Mouse (Mus musculus) v-Abl transformed pro-B cells (cell line): ENCODE data around the gene Tpx2.

Experiments used
- in situ Hi-C, 2 experiments: fragments of 400-800 bp; cut with MboI; formaldehyde crosslinking; loops; one replicate each; pipeline ENCODE4 v1.15.1; 2025; ENCODE audit not compliant: unreplicated experiment in 2 of 2

Tpx2 gene

GRCm38 (mm10) chr2:152906274-152907037, 58.7 kb downstream of the Tpx2 start:
- in situ Hi-C loops: loop anchor here in 1 of 2 experiments (25.0 kb wide), 2 partner anchors 506 to 681 kb away; no protein-coding TSS in a partner anchor

DNA sequence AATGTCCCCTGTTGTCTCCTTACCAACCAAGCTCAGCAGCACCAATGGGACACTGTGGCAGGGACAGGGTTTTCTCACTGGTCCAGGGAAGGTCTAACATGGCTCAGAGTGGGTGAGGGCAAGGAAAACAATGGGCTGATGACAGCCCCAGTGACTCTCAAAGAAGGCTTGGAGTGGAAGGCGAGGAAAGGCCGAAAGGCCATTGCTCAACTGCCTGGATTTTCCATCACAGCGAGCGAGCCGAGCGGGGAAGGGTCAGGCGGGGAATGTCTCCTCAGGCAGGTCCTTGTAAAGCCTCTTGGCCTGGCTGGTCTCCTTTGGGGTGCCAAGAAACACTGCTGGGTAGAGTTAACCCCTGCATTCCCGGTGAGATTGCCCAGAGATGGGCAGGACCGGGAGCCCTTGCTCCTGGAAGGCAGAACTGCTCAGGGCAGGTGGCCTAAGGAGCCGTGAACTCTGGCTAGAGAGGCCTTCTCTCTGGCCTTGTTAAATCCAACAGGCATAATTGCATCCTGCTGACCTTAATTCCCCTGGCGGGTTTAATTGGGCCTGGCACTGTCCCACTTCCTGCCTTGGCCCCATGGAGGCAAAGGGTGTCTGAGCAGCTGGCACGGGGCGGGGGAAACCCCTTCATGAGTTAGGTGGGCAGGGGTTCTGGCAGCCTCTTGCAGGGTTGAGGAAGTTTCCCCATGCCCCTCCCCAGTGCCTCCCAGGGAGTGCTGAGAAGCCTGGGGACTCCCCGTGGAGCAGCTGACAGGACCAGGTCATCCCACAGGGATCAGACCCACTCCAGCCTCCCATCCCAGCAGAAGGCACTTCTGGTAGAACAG, 59.6 kb downstream of the Tpx2 start:
- in situ Hi-C loops: loop anchor here in 1 of 2 experiments (25.0 kb wide), 2 partner anchors 505 to 680 kb away; no protein-coding TSS in a partner anchor

GRCm38 (mm10) chr2:152909848-152910247, 62.1 kb downstream of the Tpx2 start:
- in situ Hi-C loops: loop anchor here (10.0 to 25.0 kb wide), 7 partner anchors 105 to 685 kb away; partner anchors contain the start of gene Pdrg1 (in 2 of the 2)

- in situ Hi-C loops: loop anchor here (10.0 to 25.0 kb wide), 7 partner anchors 104 to 684 kb away; partner anchors contain the start of gene Pdrg1 (in 2 of the 2)
These were observed 63.3 kb downstream of the Tpx2 start, which contains the start of gene Mylk2 for GRCm38 (mm10) chr2:152911031-152911430. Gene Mylk2 (plus strand): TSS chr2:152911352.

GRCm38 (mm10) chr2:152911432-152911831, 63.7 kb downstream of the Tpx2 start:
- in situ Hi-C loops: loop anchor here (10.0 to 25.0 kb wide), 7 partner anchors 103 to 683 kb away; partner anchors contain the start of gene Pdrg1 (in 2 of the 2)

- in situ Hi-C loops: loop anchor here (10.0 to 25.0 kb wide), 7 partner anchors 101 to 681 kb away; partner anchors contain the start of gene Pdrg1 (in 2 of the 2)
These were observed 65.7 kb downstream of the Tpx2 start for GRCm38 (mm10) chr2:152913471-152913870.

- in situ Hi-C loops: loop anchor here (5.0 to 25.0 kb wide), 9 partner anchors 100 to 680 kb away; partner anchors contain the start of gene Pdrg1 (in 2 of the 2)
These were observed 66.8 kb downstream of the Tpx2 start for GRCm38 (mm10) chr2:152914310-152915120.

DNA sequence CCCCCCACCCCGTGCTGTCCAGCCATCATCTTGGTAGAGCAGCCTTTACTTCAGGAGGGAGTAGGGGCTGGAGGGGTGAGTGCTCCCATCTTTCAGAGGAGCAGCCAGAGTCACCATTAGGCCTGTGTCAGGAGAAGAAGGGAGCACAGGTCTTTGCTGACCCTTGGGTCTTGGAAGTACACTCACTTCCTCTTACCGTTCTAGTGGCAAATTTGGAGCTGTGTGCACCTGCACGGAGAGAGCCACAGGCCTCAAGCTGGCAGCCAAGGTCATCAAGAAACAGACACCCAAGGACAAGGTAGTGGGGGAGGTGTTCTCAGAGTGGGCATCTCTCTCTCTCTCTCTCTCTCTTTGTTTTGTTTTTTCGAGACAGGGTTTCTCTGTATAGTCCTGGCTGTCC, 67.7 kb downstream of the Tpx2 start:
- in situ Hi-C loops: loop anchor here (5.0 to 25.0 kb wide), 9 partner anchors 99 to 679 kb away; partner anchors contain the start of gene Pdrg1 (in 2 of the 2)

DNA sequence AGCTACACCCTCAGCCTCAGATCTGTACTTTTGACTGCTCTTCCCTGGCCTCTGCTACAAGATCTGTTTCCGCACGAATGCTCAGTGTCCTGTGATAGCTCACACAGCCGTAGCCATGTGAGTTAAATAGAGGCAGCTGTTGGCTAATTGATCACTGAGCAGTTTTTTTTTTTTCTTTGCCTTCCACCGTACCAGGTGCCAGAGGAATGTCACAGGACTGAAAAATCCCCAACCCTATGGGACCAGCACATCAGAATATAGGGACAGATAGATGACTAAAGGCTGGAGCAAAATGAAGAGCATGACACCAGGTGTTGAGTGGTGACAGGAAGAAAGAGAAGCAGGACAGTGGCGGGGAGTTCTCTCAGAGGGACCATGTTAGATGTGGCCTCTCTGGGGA, 68.3 kb downstream of the Tpx2 start:
- in situ Hi-C loops: loop anchor here (5.0 to 25.0 kb wide), 9 partner anchors 99 to 679 kb away; partner anchors contain the start of gene Pdrg1 (in 2 of the 2)

- in situ Hi-C loops: loop anchor here (5.0 to 25.0 kb wide), 9 partner anchors 97 to 677 kb away; partner anchors contain the start of gene Pdrg1 (in 2 of the 2)
These were observed 69.9 kb downstream of the Tpx2 start for GRCm38 (mm10) chr2:152917671-152918070.

DNA sequence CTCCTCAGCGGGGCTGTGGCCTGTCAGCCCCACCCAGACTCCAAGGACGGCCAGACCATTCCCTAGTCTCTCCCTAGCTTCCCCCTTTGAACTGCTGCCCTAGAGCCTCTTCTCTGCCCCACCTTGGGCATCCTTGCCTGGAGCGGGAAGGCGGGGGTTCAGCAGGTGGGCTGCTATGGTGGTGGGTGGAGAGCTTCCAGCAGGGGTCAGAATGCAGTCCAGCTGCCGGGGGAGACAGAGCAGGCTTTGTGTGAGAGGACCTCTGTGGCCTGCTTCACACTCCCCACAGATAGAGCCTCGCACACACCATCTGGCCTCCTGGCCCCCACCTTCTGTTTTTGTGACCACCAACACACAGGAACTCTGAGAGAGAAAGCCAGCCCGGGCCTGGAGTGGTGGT, 74.6 kb downstream of the Tpx2 start:
- in situ Hi-C loops: loop anchor here in 1 of 2 experiments (25.0 kb wide), 2 partner anchors 490 to 665 kb away; no protein-coding TSS in a partner anchor

- in situ Hi-C loops: loop anchor here in 1 of 2 experiments (25.0 kb wide), 2 partner anchors 489 to 664 kb away; no protein-coding TSS in a partner anchor
These were observed 75.9 kb downstream of the Tpx2 start for GRCm38 (mm10) chr2:152923621-152924020.

GRCm38 (mm10) chr2:152924128-152924527, 76.4 kb downstream of the Tpx2 start:
- in situ Hi-C loops: loop anchor here in 1 of 2 experiments (25.0 kb wide), 2 partner anchors 488 to 663 kb away; no protein-coding TSS in a partner anchor

GRCm38 (mm10) chr2:152924543-152924942, 76.8 kb downstream of the Tpx2 start:
- in situ Hi-C loops: loop anchor here in 1 of 2 experiments (25.0 kb wide), 2 partner anchors 488 to 663 kb away; no protein-coding TSS in a partner anchor

DNA sequence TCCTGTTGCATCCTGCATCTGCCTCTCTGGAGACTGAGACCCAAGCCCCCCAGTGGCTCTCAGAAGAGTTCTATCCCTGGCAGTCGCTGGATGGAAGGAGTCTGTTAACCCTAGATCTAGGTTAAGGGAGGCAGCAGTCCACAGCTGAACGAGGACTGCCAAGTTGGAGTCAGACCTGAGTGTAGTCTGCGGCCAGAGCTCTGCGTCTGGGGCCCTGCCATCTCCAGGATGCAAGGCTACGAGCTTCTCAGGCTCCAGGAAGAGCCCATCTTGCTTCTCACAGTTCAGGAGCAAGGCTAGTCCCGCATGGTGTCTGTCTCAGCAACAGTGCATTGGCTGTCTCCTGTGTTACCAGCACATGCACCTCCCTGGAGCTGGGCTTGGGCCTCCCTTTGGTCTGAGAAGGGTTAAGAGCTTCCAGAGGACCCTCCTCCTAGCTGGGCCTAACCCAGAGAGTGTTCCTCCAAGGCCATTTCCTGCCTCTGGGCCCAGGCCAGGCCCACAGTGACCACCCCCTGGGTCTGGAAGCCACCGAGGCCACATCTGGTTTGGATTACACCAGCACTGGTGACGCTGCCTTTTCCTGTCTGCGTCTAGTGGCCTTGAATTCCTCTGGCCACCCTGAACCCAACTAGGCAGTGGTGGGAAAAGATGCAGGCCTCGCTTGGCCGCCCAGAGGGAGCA, 77.6 kb downstream of the Tpx2 start:
- in situ Hi-C loops: no loop called here

- in situ Hi-C loops: no loop called here
These were observed 79.1 kb downstream of the Tpx2 start for GRCm38 (mm10) chr2:152926896-152927295.

GRCm38 (mm10) chr2:152927371-152927770, 79.6 kb downstream of the Tpx2 start:
- in situ Hi-C loops: no loop called here

GRCm38 (mm10) chr2:152928219-152928987, 80.6 kb downstream of the Tpx2 start:
- in situ Hi-C loops: no loop called here
